Mouse (Mus musculus) brain, adult 2 months (tissue): ENCODE results near the gene Ptprh.
"Not testable (repeated sequence)": the region's sequence is repeated elsewhere in the genome, so short reads cannot be mapped to it uniquely, and the experiment has no call there.

Experiments
- DNase-seq: peaks from one replicate; pipeline ENCODE4 v3.0.0; 2011; ENCODE audit warnings: low read depth, low spot score

Gene Ptprh

DNA sequence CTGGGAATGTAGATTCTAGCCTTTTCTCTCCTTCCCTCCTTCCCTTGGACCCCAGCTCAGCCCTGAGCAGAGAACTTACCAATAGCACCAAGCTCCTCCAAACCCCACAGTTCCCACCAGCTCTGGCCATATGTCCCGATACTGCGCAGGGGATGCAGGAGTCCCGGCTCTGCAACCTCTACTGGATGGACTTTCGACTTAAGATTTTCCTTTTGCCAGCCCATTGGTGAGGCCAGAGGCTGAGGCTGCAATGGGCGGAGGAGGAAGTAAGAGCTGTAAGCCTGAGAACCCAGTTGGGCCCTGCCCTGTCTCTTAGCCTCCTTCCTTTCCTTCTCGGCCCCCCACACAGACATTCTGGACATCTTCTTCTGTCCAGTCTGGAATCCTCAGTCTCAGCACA lies 872 bp downstream of the Ptprh start:
- DNase-seq: no peak

- not testable (repeated sequence) for DNase-seq
These were observed 6.8 kb downstream of the Ptprh start for GRCm38 (mm10) chr7:4597046-4597445.

DNA sequence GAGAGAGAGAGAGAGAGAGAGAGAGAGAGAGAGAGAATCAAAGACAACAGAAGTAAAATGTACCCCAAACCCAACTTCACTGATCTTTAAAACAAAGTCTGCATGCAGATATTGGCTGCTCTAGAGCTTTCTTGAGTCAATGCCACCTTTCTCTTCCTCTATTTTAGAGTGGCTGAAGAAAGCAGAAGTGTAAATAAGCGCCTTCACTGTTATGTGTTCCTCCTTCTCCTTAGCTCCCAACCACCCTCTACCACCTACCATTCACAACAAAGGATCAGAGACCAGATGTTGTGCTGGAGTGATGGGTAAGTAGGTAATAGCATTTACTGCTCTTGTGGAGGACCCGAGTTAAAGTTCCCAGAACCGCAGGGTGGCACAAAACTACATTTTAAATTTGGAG lies 22.4 kb downstream of the Ptprh start:
- not testable (repeated sequence) for DNase-seq

- not testable (repeated sequence) for DNase-seq
These were observed 31.5 kb downstream of the Ptprh start for GRCm38 (mm10) chr7:4572361-4572760.

DNA sequence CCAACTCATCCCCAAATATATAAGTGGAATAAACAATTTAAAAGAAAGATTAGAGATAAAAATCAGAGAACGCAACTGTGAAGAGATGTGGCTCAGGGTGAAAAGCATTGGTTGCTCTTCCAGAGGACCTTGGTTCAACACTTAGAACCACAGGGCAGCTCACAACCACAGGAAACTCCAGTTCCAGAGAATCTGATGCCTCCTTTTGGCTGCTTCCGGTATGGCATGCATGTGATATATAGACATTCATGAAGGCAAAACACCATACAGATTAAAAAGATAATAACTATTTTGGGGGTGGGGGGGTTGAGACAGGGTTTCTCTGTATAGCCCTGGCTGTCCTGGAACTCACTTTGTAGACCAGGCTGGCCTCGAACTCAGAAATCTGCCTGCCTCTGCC lies 41.2 kb downstream of the Ptprh start:
- DNase-seq: no peak

GRCm38 (mm10) chr7:4557167-4557560 lies 46.7 kb downstream of the Ptprh start:
- no peak for DNase-seq

DNA sequence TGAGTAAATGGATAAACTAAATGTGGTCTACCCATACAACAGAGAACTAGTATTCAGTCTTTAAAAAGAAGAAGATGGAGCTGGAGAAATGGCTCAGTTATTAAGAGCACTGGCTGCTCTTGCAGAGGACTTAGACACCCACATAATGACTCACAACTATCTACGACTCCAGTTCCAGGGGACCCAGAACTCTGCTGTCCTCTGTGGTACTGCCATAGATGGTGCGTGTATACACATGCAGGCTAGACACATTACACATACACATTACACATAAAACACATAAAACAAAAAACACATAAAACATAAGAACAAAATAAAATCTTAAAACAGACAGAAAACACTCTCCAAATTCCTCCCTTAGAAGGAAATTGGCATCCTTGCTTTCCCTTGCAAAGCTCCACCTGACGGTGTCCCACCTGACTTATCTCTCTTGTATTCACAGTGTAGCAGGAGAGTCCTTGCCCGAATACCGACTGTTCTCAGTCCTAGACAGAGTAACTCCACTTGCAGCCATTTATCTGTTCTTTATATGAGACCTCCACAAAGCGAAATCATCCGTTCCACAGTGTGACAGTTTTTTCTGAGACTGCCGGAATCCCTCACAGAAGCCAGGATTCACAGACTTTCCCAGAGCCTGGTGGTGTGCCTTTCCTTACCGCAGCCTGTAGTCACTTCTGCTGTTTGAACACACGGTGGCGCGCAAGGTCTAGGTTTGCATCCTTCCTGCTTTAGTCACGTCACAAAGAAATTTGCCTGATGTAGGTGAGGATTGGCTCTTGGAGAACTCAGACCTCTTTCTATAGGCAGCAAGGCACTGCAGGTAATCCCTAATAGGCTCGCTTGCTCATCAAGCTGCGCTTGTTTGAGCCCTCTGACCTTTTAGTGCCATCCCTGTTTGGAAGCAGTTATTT lies 47.3 kb downstream of the Ptprh start:
- peak; percentile 98 for DNase-seq

- DNase-seq: peak; percentile 84
These were observed 56.6 kb downstream of the Ptprh start, which contains the start of gene Syt5 for GRCm38 (mm10) chr7:4547221-4547641. Gene Syt5 (minus strand): TSS chr7:4547541.

DNA sequence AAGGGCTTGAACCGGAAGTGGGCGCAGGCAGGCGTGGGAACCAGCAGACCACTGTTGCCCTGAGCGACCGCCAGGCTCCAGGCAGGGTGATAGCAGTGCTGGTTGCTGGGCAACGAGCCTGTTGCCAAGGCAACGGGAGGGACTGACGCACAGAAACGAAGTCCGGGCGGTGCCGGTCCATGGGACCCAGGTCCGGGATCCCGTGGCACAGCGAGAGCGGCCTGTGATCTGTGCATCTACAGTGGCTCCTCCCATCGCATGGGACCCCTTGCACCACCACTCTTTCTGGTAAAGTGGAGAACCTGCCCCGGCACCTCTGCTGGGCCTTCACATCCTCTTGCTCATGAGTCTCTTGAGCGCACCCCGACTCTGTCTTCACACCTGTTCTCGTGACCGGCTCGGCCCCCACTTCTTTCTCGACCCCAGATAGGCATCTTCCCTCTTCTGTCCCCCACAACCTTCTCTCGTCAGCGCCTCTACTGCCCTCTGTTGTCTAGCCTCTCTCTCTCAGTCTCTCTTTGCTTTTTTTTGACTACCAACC lies 57.2 kb downstream of the Ptprh start:
- DNase-seq: peak; percentile 97

DNA sequence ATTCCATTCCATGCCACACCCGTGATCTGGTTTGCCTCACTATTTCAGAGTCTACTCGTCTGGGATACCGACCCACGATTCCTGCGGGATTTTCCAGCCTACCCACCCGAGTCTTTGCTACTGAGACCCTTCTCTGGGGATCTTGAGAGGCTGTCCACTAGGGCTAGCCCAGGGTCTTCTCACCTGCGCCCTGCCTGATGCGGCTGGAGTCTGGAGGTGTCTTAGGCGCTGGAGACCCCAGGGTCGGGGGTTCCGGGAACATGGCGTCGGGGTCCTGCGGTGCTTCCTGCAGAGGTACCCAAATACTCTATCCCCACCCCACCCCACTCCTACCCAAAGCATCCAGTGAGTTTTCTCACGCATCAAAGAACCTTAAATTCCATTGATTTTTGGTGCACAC lies 57.8 kb downstream of the Ptprh start:
- peak; percentile 33 for DNase-seq

DNA sequence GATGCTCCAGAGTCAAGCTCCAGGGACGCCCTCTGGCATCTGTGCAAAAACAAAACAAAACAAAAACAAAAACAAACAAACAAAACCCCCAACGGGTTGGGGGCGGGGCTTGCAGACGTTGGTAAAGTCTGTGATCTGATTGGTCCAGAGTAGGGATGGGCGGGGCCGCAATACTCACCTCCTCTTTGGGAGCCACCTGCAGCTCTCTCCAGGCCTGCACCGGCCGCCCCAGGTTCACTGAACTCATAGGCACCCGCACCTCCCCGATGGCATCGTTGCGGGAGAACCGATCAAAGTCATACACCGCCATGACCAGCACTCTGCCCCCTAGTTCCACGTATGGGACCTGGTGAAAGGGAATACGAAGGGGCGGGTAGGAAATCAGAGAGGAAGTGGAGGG lies 61.8 kb downstream of the Ptprh start:
- DNase-seq: no peak

DNA sequence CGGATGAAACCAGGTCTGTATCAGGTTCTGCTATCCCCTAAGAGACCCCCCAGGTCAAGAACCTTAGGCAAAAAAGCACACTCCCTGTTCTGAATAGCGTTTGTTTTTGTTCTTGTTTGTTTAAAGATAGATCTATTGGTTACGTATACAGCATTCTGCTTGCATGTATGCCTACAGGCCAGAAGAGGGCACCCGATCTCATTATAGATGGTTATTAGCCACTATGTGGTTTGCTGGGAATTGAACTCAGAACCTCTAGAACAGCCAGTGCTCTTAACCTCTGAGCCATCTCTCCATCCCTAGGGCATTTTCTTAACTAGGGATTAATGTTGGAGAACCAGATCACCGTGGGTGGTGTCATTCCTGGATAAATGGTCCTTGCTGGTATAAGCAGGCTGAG lies 62.5 kb downstream of the Ptprh start:
- DNase-seq: no peak

DNA sequence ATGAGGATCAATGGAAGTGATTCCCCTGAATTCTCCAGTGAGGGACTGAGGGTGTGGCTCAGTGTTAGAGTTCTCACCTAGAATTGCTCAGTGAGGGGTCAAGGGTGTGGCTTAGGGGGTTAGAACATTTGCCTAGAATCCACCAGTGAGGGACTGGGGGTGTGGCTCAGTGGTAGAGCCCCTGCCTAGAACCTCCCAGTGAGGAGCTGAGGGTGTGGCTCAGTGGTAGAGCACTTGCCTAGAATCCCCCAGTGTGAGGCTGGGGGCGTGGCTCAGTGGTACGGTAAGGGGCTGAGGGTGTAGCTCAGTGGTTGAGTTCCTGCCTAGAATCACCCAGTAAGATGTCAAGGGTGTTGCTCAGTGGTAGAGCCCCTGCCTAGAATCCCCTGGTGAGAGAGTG lies 64.8 kb downstream of the Ptprh start:
- DNase-seq: no peak

DNA sequence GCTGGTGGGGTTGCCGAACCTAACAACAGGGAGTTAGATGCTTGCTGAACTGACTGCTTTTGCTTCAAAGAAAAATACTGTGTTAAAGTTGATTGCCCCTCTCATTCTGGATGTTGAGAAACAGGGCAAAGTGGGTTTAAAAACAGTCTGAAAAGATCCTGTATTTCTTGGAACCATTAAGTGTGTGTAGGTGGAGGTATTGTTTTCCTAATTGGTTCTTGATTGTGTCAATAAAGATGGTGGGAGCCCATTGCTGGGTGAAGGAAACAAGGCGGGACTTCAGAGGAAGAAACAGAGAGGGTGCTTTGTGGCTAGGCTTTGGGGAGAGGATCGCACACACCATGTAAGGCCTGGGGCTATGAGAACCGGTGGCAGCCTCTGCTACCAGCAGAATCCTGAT lies 66.7 kb downstream of the Ptprh start:
- no peak for DNase-seq

GRCm38 (mm10) chr7:4536369-4536768 lies 67.5 kb downstream of the Ptprh start:
- no peak for DNase-seq

GRCm38 (mm10) chr7:4532005-4532729 lies 71.7 kb downstream of the Ptprh start, which contains the start of gene Dnaaf3:
Gene Dnaaf3 (minus strand): TSS chr7:4532453.
- peak; percentile 62 for DNase-seq

GRCm38 (mm10) chr7:4530166-4530565 lies 73.7 kb downstream of the Ptprh start:
- DNase-seq: not testable (repeated sequence)

GRCm38 (mm10) chr7:4527302-4527689 lies 76.5 kb downstream of the Ptprh start:
- DNase-seq: no peak

DNA sequence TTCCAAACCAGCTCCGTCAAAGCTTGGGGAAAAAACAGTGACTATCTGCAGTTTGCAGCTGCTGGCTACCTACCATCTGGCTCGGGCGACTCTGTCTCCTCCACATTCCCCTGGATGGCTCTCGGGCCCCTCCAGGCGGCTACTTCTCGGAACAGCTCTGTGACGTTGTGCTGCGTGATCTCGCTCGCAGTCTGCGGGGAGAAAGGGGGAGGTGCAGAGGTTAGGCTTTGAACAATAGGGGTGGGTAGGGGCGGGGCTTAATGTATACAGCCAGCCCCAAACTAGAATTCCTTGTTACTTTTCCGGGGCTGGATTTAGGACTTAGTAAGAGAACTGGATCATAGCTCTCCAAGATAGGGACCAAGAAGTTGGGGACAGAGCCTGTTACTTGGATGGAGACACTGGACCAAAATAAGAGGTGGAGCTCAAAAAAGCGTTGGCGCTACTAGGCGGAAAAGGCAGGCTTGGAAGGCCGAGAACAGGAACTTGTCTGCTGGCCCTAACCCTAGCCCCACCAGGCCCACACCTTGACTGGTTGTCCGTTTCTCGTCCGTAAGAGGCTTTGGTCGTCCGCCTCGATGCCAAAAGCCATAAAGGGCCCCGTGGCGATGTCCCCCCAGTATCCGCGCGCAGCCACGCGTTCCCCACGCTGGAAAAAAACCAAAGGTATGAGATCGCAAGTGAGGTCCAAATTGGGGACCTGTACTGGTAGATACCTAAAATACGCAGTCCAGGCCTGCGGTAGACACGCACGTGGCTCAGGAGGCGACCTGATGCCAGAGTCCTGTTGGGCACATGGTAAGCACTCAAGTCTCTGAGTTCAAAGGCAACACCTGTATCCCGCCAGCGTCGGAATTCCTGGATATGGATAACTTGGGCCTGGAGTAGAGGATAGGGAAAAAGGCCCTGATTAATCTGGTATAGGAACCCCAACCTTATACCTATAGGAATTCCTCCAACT lies 77.2 kb downstream of the Ptprh start:
- peak; percentile 95 for DNase-seq

- DNase-seq: peak; percentile 85
These were observed 79.5 kb downstream of the Ptprh start, which contains the start of gene Tnni3 for GRCm38 (mm10) chr7:4524212-4524922. Gene Tnni3 (minus strand): TSS chr7:4524229.
